Mouse (Mus musculus) CH12.LX (cell line): ENCODE data around the gene Vps51. TPM values are rescaled to one million over a fixed set of nuclear protein-coding genes. Genes with fewer than 3 reads are reported as not detected.
A peak's percentile ranks its signal among the peaks of the same experiment; 100 is the strongest.

Experiments used
- DNase-seq: peaks from one replicate; pipeline ENCODE4 v3.0.0-alpha.2; 2013; ENCODE audit errors: extremely low read depth
- H3K27ac ChIP-seq: 2 replicates; pipeline ENCODE4 v1.5.1; 2012; ENCODE audit warnings: low read depth, mild to moderate bottlenecking, control low read depth, moderate library complexity; ENCODE audit not compliant: insufficient read depth
- H3K27me3 ChIP-seq: replicated peaks from 2 replicates; pipeline ENCODE3; 2012; ENCODE audit warnings: inconsistent platforms
- H3K36me3 ChIP-seq, 2 experiments: replicated peaks in 1 of 2; 2 replicates each; pipeline versions ENCODE3 to v1.6.1; 2012; ENCODE audit warnings: inconsistent platforms in 1 of 2, low read length in 1 of 2, mild to moderate bottlenecking in 1 of 2, mixed read lengths in 1 of 2, moderate library complexity in 1 of 2; ENCODE audit not compliant: control insufficient read depth in 1 of 2, insufficient read depth in 1 of 2
- H3K4me1 ChIP-seq, 2 experiments: 2 replicates each; pipeline ENCODE4 v1.6.1; 2012; ENCODE audit warnings: inconsistent platforms in 1 of 2, moderate library complexity in 1 of 2; ENCODE audit not compliant: insufficient read depth in 2 of 2, control insufficient read depth in 1 of 2
- H3K4me2 ChIP-seq: 2 replicates; pipeline ENCODE4 v1.6.1; 2012; ENCODE audit warnings: low read depth, mild to moderate bottlenecking, control low read depth; ENCODE audit not compliant: poor library complexity, insufficient read depth, severe bottlenecking
- H3K4me3 ChIP-seq, 3 experiments: fragments of 150-350 bp in 1 of 3; sonication (generic) in 1 of 3; replicated peaks in 1 of 3; 2 replicates each; pipeline versions ENCODE3 to v1.5.1; 2011 to 2012; ENCODE audit warnings: low read depth in 2 of 3, low read length in 2 of 3, mild to moderate bottlenecking in 2 of 3, moderate library complexity in 2 of 3, control low read depth in 1 of 3, improper control_type of control experiment in 1 of 3, inconsistent platforms in 1 of 3, mixed read lengths in 1 of 3; ENCODE audit not compliant: poor library complexity in 1 of 3
- H3K79me2 ChIP-seq: replicated peaks from 2 replicates; pipeline ENCODE4 v1.6.1; 2012; ENCODE audit warnings: mild to moderate bottlenecking, moderate library complexity; ENCODE audit not compliant: control insufficient read depth, poor library complexity, insufficient read depth, severe bottlenecking; ENCODE audit errors: extremely low read depth
- H3K9ac ChIP-seq: 2 replicates; pipeline ENCODE4 v1.6.1; 2012; ENCODE audit warnings: low read depth, mild to moderate bottlenecking, control low read depth, moderate library complexity; ENCODE audit not compliant: insufficient read depth
- H3K9me3 ChIP-seq: replicated peaks from 2 replicates; pipeline ENCODE3; 2012; ENCODE audit warnings: low read length, inconsistent platforms, mixed read lengths
- BHLHE40 ChIP-seq: IDR thresholded peaks from 2 replicates; pipeline ENCODE4 v1.6.1; 2011; ENCODE audit warnings: mild to moderate bottlenecking, low read depth, low read length, improper control_type of control experiment
- CHD2 ChIP-seq: IDR thresholded peaks from 2 replicates; pipeline ENCODE4 v1.6.1; 2011; ENCODE audit warnings: low read length, improper control_type of control experiment
- CTCF ChIP-seq, 2 experiments: IDR thresholded peaks in 1 of 2; conservative IDR thresholded peaks in 1 of 2; 2 replicates each; pipeline ENCODE4 v1.5.1; 2011 to 2012; ENCODE audit warnings: low read depth in 2 of 2, low read length in 2 of 2, improper control_type of control experiment in 1 of 2, inconsistent platforms in 1 of 2, mild to moderate bottlenecking in 1 of 2, moderate library complexity in 1 of 2
- E2F4 ChIP-seq: IDR thresholded peaks from 2 replicates; pipeline ENCODE4 v1.6.1; 2011; ENCODE audit warnings: low read depth, low read length, improper control_type of control experiment; ENCODE audit not compliant: insufficient replicate concordance
- ELF1 ChIP-seq: IDR thresholded peaks from 2 replicates; pipeline ENCODE4 v1.6.1; 2014; ENCODE audit warnings: low read depth, mild to moderate bottlenecking, inconsistent platforms, low read length, improper control_type of control experiment
- EP300 ChIP-seq: IDR thresholded peaks from 2 replicates; pipeline ENCODE4 v1.6.1; 2011; ENCODE audit warnings: low read length, improper control_type of control experiment
- ETS1 ChIP-seq: conservative IDR thresholded peaks from 2 replicates; pipeline ENCODE4 v1.6.1; 2012; ENCODE audit warnings: low read depth, mild to moderate bottlenecking, inconsistent platforms, low read length, improper control_type of control experiment, moderate library complexity
- GABPA ChIP-seq: IDR thresholded peaks from 2 replicates; pipeline ENCODE4 v1.6.1; 2012; ENCODE audit warnings: low read depth, low read length, improper control_type of control experiment, inconsistent platforms; ENCODE audit not compliant: insufficient replicate concordance
- HCFC1 ChIP-seq: IDR thresholded peaks from 2 replicates; pipeline ENCODE4 v1.6.1; 2012; ENCODE audit warnings: low read depth, mild to moderate bottlenecking, inconsistent platforms, low read length, improper control_type of control experiment
- IRF4 ChIP-seq: IDR thresholded peaks from 2 replicates; pipeline ENCODE4 v1.6.1; 2014; ENCODE audit warnings: low read depth, mild to moderate bottlenecking, inconsistent platforms, low read length, improper control_type of control experiment
- JUND ChIP-seq: conservative IDR thresholded peaks from 2 replicates; pipeline ENCODE4 v1.6.1; 2011; ENCODE audit warnings: low read depth, low read length, improper control_type of control experiment
- KAT2A ChIP-seq: IDR thresholded peaks from 2 replicates; pipeline ENCODE4 v1.6.1; 2012; ENCODE audit warnings: low read length, improper control_type of control experiment, inconsistent platforms; ENCODE audit not compliant: insufficient replicate concordance
- MAX ChIP-seq: IDR thresholded peaks from 2 replicates; pipeline ENCODE4 v1.6.1; 2011; ENCODE audit warnings: low read length, improper control_type of control experiment
- MAZ ChIP-seq: IDR thresholded peaks from 2 replicates; pipeline ENCODE4 v1.6.1; 2012; ENCODE audit warnings: low read depth, mild to moderate bottlenecking, inconsistent platforms, low read length, improper control_type of control experiment, moderate library complexity
- MXI1 ChIP-seq: IDR thresholded peaks from 2 replicates; pipeline ENCODE4 v1.6.1; 2011; ENCODE audit warnings: mild to moderate bottlenecking, low read depth, low read length, improper control_type of control experiment
- MYC ChIP-seq: IDR thresholded peaks from 2 replicates; pipeline ENCODE4 v1.6.1; 2011; ENCODE audit warnings: low read depth, mild to moderate bottlenecking, improper control_type of control experiment, low read length
- NELFE ChIP-seq: IDR thresholded peaks from 2 replicates; pipeline ENCODE4 v1.6.1; 2011; ENCODE audit warnings: low read depth, low read length, improper control_type of control experiment
- NRF1 ChIP-seq: IDR thresholded peaks from 2 replicates; pipeline ENCODE4 v1.6.1; 2014; ENCODE audit warnings: low read depth, mild to moderate bottlenecking, inconsistent platforms, low read length, improper control_type of control experiment, moderate library complexity
- POLR2AphosphoS2 ChIP-seq: IDR thresholded peaks from 2 replicates; pipeline ENCODE4 v1.6.1; 2011; ENCODE audit warnings: low read depth, low read length, improper control_type of control experiment
- RAD21 ChIP-seq: IDR thresholded peaks from 2 replicates; pipeline ENCODE4 v1.6.1; 2011; ENCODE audit warnings: low read depth, mild to moderate bottlenecking, low read length, improper control_type of control experiment, moderate library complexity
- RCOR1 ChIP-seq: conservative IDR thresholded peaks from 2 replicates; pipeline ENCODE4 v1.6.1; 2012; ENCODE audit warnings: low read depth, mild to moderate bottlenecking, inconsistent platforms, low read length, improper control_type of control experiment
- SIN3A ChIP-seq: IDR thresholded peaks from 2 replicates; pipeline ENCODE4 v1.6.1; 2012; ENCODE audit warnings: low read length, improper control_type of control experiment, inconsistent platforms
- TCF12 ChIP-seq: IDR thresholded peaks from 2 replicates; pipeline ENCODE4 v1.6.1; 2014; ENCODE audit warnings: low read depth, mild to moderate bottlenecking, inconsistent platforms, low read length, improper control_type of control experiment
- USF1 ChIP-seq: IDR thresholded peaks from 2 replicates; pipeline ENCODE4 v1.6.1; 2014; ENCODE audit warnings: low read depth, mild to moderate bottlenecking, inconsistent platforms, low read length, improper control_type of control experiment
- USF2 ChIP-seq: conservative IDR thresholded peaks from 2 replicates; pipeline ENCODE4 v1.6.1; 2011; ENCODE audit warnings: low read depth, low read length, improper control_type of control experiment
- ZKSCAN1 ChIP-seq: IDR thresholded peaks from 2 replicates; pipeline ENCODE4 v1.6.1; 2012; ENCODE audit warnings: low read depth, inconsistent platforms, low read length, improper control_type of control experiment, borderline replicate concordance
- ZMIZ1 ChIP-seq: IDR thresholded peaks from 2 replicates; pipeline ENCODE4 v1.6.1; 2012; ENCODE audit warnings: low read depth, mild to moderate bottlenecking, inconsistent platforms, low read length, improper control_type of control experiment
- ZNF384 ChIP-seq: IDR thresholded peaks from 2 replicates; pipeline ENCODE4 v1.6.1; 2012; ENCODE audit warnings: low read depth, low read length, improper control_type of control experiment, inconsistent platforms
- dilution Hi-C: fragments of 300-500 bp; cut with MboI; formaldehyde crosslinking; loops from 2 replicates; pipeline ENCODE4 v1.14.3; 2020; ENCODE audit warnings: low sequenced_read_pairs; ENCODE audit not compliant: extremely low pct_unique_long_range_greater_than_20kb, extremely low pct_ligation_motif_present
- in situ Hi-C: fragments of 300-500 bp; cut with MboI; formaldehyde crosslinking; loops from 3 replicates; pipeline ENCODE4 v1.14.3; 2019; ENCODE audit warnings: low sequenced_read_pairs, low pct_ligation_motif_present, low pct_unique_long_range_greater_than_20kb, mixed read lengths
- polyA plus RNA-seq: library from polyadenylated mRNA; unstranded; fragments of >175 nt; gene quantifications from 2 replicates; pipeline ENCODE4 v1.2.1, GENCODE M21; 2012; ENCODE audit warnings: low read depth; ENCODE audit not compliant: insufficient read length
- total RNA-seq, 2 experiments: library from RNA; depleted of rRNA; stranded (reverse); fragments of 300-350 nt in 1 of 2; fragments of >200 nt in 1 of 2; gene quantifications; 2 replicates each; pipeline ENCODE4 v1.2.3; 2012 to 2014

The Vps51 gene
- total and polyA plus RNA-seq, 3 experiments: 37.7 to 51.2 (median 48.2) TPM

- DNase-seq: no peak
Measured at GRCm38 (mm10) chr19:6118677-6119185, 41.7 kb upstream of the Vps51 start.

DNA sequence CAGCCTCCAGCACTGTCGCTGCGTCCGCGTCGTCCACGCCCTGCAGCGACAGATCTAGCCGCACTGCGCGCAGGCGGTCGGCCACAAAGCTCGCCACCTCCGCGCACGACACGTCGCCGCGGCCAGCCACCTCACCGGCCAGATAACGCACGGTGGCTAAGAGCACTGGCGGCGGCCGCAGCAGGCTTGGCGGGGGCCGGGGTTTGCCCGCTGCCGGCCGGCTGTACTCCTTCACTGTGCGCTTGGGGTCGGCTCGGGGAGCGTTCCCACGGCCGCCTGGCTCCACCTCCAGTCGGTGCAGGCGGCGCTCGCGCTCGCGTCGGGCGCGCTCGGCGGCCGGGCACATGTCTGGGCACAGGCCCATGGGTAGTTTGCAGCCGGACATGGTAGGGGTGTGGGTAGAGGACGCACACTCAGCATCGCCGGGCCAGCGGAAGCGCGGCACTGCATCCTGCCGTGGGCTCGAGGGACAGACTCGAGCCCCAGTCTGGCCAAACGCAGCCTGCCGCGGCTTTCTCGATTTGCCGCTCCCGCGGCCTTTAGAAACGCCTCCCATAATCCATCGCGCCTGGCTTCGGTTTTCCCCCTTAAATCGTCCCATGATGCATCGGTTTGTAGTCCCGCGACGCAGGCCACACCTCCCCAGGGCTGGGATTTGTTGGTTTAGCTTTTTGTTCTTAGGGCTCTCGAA is 41.1 kb upstream of the Vps51 start, which contains the start of gene Sac3d1:
Gene Sac3d1 (minus strand): TSS at position 665 of the 691 bp plus-strand sequence.
- peaks cover 7 to 36% of the 10 kb centered on the region in 2 experiments; a peak in 3 of 4 replicates for H3K4me1 ChIP-seq
- peaks cover 14% of the 10 kb centered on the region for H3K79me2 ChIP-seq
- in situ Hi-C loops: no loop called here
- DNase-seq: peak; percentile 93
- no peaks in the 10 kb centered on the region for H3K9me3 ChIP-seq
- H3K27me3 ChIP-seq: no peaks in the 10 kb centered on the region
- dilution Hi-C loops: no loop called here
- peak within 1 kb of the TSS; percentile 74 for H3K9ac ChIP-seq
- peaks cover 30 to 68% of the 10 kb centered on the region in 2 experiments for H3K36me3 ChIP-seq
- H3K27ac ChIP-seq: peak within 1 kb of the TSS; percentile 94
- peak within 1 kb of the TSS; percentile 78 to 90 (median 84) for H3K4me3 ChIP-seq
- H3K4me2 ChIP-seq: peak within 1 kb of the TSS; percentile 70
- peak in 1 of 2 experiments; percentile 3; a peak in 1 of 4 replicates for TF ChIP-seq CTCF (conservative IDR thresholded peaks at IDR 0.05 in 1 of 2, IDR thresholded peaks at IDR 0.05 in 1 of 2; ENCODE audit: low read depth in 2 of 2, low read length in 2 of 2)
- peak; percentile 89; the same call in 1 of the 2 replicates for TF ChIP-seq E2F4
- peak; percentile 70; the same call in 1 of the 2 replicates for TF ChIP-seq MYC
- TF ChIP-seq ELF1: peak; percentile 66
- TF ChIP-seq MAX: peak; percentile 82
- TF ChIP-seq GABPA: no peak; the same call in 1 of the 2 replicates
- no peak for TF ChIP-seq ETS1
- TF ChIP-seq SIN3A: peak; percentile 91
- TF ChIP-seq USF2: no peak
- TF ChIP-seq RCOR1: no peak
- TF ChIP-seq EP300: no peak; the same call in 1 of the 2 replicates
- TF ChIP-seq ZNF384: no peak
- TF ChIP-seq ZKSCAN1: no peak
- TF ChIP-seq ZMIZ1: peak; percentile 90
- TF ChIP-seq USF1: no peak
- TF ChIP-seq NELFE: peak; percentile 97
- no peak for TF ChIP-seq CHD2
- TF ChIP-seq JUND: no peak
- TF ChIP-seq MAZ: no peak
- TF ChIP-seq RAD21: no peak
- TF ChIP-seq NRF1: no peak
- TF ChIP-seq KAT2A: peak; percentile 87; the same call in 1 of the 2 replicates
- peak; percentile 80; the same call in 1 of the 2 replicates for TF ChIP-seq MXI1
- TF ChIP-seq BHLHE40: no peak; the same call in 1 of the 2 replicates
- TF ChIP-seq POLR2AphosphoS2: peak; percentile 92
- peak; percentile 88 for TF ChIP-seq HCFC1
- TF ChIP-seq TCF12: peak; percentile 84

More at GRCm38 (mm10) chr19:6118677-6119185, 41.7 kb upstream of the Vps51 start:
- Histone ChIP-seq H3K4me1 (peaks cover 6 to 30% of the 10 kb centered on the region in 2 experiments; a peak in 3 of 4 replicates), H3K4me2 (peak overlapping the region; percentile 37), H3K9ac (peak overlapping the region; percentile 62), H3K79me2 (peaks cover 14% of the 10 kb centered on the region), H3K36me3 (peaks cover 30 to 68% of the 10 kb centered on the region in 2 experiments), H3K4me3 (peak overlapping the region; percentile 60 to 90 (median 78)), H3K9me3 (no peaks in the 10 kb centered on the region), H3K27ac (peak overlapping the region; percentile 26), H3K27me3 (no peaks in the 10 kb centered on the region)
- 0 out of 2 replicates have a peak, but pooled peaks have one; percentile 2 for TF ChIP-seq SIN3A
- peak; percentile 3; the same call in 1 of the 2 replicates for TF ChIP-seq IRF4
- TF ChIP-seq EP300: 0 out of 2 replicates have a peak, but pooled peaks have one; percentile 23
- TF ChIP-seq CHD2: 0 out of 2 replicates have a peak, but pooled peaks have one; percentile 14
- TF ChIP-seq RCOR1: no peak
- 0 out of 2 replicates have a peak, but pooled peaks have one; percentile 22 for TF ChIP-seq POLR2AphosphoS2
- in situ Hi-C loops (no loop called here), dilution Hi-C loops (no loop called here)
